Mouse (Mus musculus) neural tube, embryonic 13.5 days (tissue): ENCODE data around the gene Aqp7. TPM values are rescaled to one million over a fixed set of nuclear protein-coding genes. Genes with fewer than 3 reads are reported as not detected.
"Not testable (repeated sequence)": the region's sequence is repeated elsewhere in the genome, so short reads cannot be mapped to it uniquely, and the experiment has no call there.

Source experiments
- ATAC-seq: fragments of 200-750 bp; cut with Nextera tagmentation; 2 replicates; pipeline ENCODE4 v1.8.0; 2017; ENCODE audit warnings: low read depth, mild to moderate bottlenecking, moderate TSS enrichment, moderate library complexity
- H3K27ac ChIP-seq: fragments of 300-500 bp; sonication (generic); replicated peaks from 2 replicates; pipeline ENCODE4 v1.5.1; 2015; ENCODE audit warnings: moderate library complexity, mild to moderate bottlenecking, inconsistent platforms
- H3K27me3 ChIP-seq: fragments of 300-500 bp; sonication (generic); 2 replicates; pipeline ENCODE4 v1.6.1; 2015; ENCODE audit warnings: mild to moderate bottlenecking, inconsistent platforms
- H3K36me3 ChIP-seq: fragments of 300-500 bp; sonication (generic); 2 replicates; pipeline ENCODE4 v1.6.1; 2015; ENCODE audit warnings: mild to moderate bottlenecking, inconsistent platforms
- H3K4me1 ChIP-seq: fragments of 300-500 bp; sonication (generic); replicated peaks from 2 replicates; pipeline ENCODE4 v1.6.1; 2015; ENCODE audit warnings: inconsistent platforms
- H3K4me2 ChIP-seq: fragments of 300-500 bp; sonication (generic); 2 replicates; pipeline ENCODE4 v1.6.1; 2015; ENCODE audit warnings: inconsistent platforms, mild to moderate bottlenecking, moderate library complexity
- H3K4me3 ChIP-seq: fragments of 300-500 bp; sonication (generic); 2 replicates; pipeline ENCODE4 v1.5.1; 2015; ENCODE audit warnings: mild to moderate bottlenecking, inconsistent platforms
- H3K9ac ChIP-seq: fragments of 300-500 bp; sonication (generic); 2 replicates; pipeline ENCODE4 v1.6.1; 2015; ENCODE audit warnings: moderate library complexity, mild to moderate bottlenecking, inconsistent platforms
- H3K9me3 ChIP-seq: fragments of 300-500 bp; sonication (generic); 2 replicates; pipeline ENCODE4 v1.6.1; 2016; ENCODE audit warnings: inconsistent platforms
- WGBS: fragments of 180-500 bp; shearing (Covaris S2); methylation state at CpG from one replicate; pipeline ENCODE4 v1.1.7; 2015; 5-methylcytosine and 5-hydroxymethylcytosine counted together
- polyA plus RNA-seq: library from polyadenylated mRNA; unstranded; fragments of >200 nt; fragmentation: Nextera tagmentation; extraction: Ambion mirVana; gene quantifications from 2 replicates; pipeline ENCODE4 v1.2.1, GENCODE M21; 2015

Gene Aqp7
- polyA plus RNA-seq, 1 experiment from 2014 or later = not detected

DNA sequence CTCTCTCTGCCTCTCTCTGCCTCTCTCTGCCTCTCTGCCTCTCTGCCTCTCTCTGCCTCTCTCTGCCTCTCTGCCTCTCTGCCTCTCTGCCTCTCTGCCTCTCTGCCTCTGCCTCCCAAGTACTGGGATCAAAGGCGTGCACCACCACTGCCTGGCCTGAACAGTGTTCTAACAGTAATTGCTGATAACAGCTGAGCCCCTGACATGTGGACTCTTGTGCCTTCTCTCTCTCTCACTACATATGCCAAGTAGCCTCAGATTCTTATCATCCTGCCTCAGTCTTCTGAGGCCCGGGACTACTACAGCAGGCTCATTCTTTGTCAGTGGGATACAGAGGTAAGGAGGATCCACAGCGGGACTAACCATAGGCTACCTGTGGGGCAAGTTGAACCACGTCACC is 34.9 kb upstream of the Aqp7 start:
- H3K36me3 ChIP-seq, H3K27me3 ChIP-seq, H3K4me1 ChIP-seq, H3K9ac ChIP-seq, H3K9me3 ChIP-seq, H3K4me2 ChIP-seq, ATAC-seq, H3K4me3 ChIP-seq, H3K27ac ChIP-seq: not testable (repeated sequence)
- 72% methylated on average over 4 of the region's 4 CpGs for WGBS

DNA sequence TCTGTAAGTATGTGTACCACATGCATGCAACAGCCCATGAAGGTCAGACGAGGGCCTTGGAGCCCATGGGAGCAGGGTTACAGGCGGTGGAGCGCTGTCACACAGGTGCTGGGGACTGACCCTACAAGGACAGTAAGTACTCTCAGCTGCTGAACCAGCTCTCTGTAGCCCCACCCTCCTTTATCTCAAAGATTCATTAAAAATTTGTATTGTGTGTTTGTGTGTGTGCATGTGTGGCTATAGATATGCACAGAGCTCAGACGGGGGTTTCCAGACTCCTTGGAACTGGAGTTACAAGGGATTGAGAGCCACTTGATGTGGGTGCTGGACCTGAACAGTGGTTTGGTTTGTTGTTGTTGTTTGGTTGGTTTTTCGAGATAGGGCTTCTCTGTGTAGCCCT is 33.8 kb upstream of the Aqp7 start:
- Histone ChIP-seq H3K4me1 (no peaks in the 10 kb centered on the region), H3K9me3 (no peaks in the 10 kb centered on the region), H3K27ac (no peak overlapping the region), H3K4me2 (no peak overlapping the region), H3K9ac (no peak overlapping the region), H3K27me3 (no peaks in the 10 kb centered on the region), H3K4me3 (no peak overlapping the region), H3K36me3 (no peaks in the 10 kb centered on the region)
- 85% methylated on average over 5 of the region's 5 CpGs for WGBS
- ATAC-seq = no peak

DNA sequence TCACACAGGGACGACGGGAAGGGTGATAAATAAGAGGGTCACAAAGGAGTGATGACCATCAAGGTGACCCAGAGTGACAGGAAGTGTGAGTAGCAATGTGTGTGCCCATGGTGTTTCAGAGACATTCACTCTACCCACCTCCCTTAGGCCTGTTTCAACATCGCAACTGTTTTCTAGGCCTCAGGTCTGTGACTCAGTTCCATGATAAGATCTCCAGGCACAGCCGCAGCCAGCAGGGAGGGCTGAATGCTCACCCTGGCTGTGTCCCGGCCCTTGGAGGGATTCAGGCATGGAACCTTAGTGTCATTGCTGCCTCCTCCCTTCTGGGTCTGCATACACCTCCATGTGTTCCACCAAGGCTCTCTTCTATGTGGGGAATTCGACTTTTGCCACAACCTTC is 30.8 kb upstream of the Aqp7 start:
- Histone ChIP-seq H3K27ac (no peak overlapping the region), H3K27me3 (no peaks in the 10 kb centered on the region), H3K36me3 (no peaks in the 10 kb centered on the region), H3K4me1 (no peaks in the 10 kb centered on the region), H3K4me2 (no peak overlapping the region), H3K9ac (no peak overlapping the region), H3K4me3 (no peak overlapping the region), H3K9me3 (no peaks in the 10 kb centered on the region)
- no peak for ATAC-seq
- WGBS = 79% methylated on average over 6 of the region's 6 CpGs

DNA sequence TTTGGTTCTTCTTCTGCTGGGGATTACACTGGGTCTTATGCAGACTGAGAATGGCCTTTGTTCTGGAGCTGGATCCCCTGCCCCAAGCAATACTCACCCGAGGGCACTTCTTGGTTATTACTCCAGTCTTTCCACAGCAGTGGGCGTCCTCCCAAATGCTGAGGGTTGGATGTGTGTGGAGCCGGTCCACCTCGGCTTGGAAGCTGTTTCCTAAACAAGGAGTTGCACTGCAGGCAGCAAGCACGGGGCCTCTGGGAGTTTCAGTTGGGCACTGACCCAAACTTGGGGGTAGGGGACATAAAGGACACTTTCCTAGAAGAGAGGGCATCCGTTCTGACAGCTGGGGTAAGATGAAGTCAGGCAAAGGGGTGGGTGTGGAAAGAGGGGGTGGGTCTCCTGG is 26.5 kb upstream of the Aqp7 start:
- no peak for ATAC-seq
- H3K9ac ChIP-seq = no peak overlapping the region
- no peak overlapping the region for H3K4me2 ChIP-seq
- H3K4me1 ChIP-seq = no peaks in the 10 kb centered on the region
- no peaks in the 10 kb centered on the region for H3K36me3 ChIP-seq
- no peak overlapping the region for H3K27ac ChIP-seq
- no peaks in the 10 kb centered on the region for H3K27me3 ChIP-seq
- H3K4me3 ChIP-seq = no peak overlapping the region
- H3K9me3 ChIP-seq = no peaks in the 10 kb centered on the region
- WGBS = 75% methylated on average over 6 of the region's 6 CpGs

DNA sequence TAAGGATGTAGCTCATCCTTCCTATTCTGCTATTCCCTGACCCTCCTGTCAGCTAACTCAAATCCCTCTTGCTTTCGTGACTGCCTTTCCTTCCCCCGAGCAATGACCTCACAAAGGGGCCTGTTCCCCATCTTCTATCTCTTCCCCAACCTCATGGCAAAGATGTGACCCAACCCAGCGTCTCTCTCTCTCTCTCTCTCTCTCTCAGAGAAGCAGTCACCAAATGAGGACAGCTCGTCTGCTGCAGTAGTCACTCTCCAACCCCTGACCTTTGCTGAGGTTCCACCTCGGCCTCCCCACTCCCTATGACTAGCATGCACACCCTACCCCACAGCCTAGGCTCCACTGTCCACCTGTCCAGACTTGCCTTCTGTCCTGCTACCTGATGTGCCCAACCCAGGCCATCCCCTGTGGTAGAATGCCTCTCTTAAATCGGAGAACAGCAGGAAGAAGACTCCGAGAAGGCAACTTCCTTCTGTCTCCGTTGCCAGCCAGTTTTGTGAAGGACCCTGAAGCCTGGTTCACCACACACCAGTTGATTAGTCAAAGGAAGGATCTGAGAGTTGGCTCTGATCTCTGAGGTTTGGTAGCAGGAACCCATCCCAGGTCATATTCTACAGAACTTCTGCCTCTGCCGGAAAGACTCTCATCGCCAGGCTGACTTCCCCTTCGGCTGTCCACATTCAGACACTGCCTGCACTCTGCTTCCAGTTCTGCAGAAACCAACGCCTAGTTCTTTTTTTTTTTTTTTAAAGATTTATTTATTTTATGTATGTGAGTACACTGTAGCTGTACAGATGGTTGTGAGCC is 25.3 kb upstream of the Aqp7 start:
- Histone ChIP-seq H3K4me3 (no peak overlapping the region), H3K9ac (no peak overlapping the region), H3K27ac (no peak overlapping the region), H3K27me3 (no peaks in the 10 kb centered on the region), H3K4me1 (no peaks in the 10 kb centered on the region), H3K36me3 (no peaks in the 10 kb centered on the region), H3K9me3 (no peaks in the 10 kb centered on the region), H3K4me2 (no peak overlapping the region)
- ATAC-seq = no peak
- 80% methylated on average over 12 of the region's 12 CpGs for whole genome bisulfite sequencing

DNA sequence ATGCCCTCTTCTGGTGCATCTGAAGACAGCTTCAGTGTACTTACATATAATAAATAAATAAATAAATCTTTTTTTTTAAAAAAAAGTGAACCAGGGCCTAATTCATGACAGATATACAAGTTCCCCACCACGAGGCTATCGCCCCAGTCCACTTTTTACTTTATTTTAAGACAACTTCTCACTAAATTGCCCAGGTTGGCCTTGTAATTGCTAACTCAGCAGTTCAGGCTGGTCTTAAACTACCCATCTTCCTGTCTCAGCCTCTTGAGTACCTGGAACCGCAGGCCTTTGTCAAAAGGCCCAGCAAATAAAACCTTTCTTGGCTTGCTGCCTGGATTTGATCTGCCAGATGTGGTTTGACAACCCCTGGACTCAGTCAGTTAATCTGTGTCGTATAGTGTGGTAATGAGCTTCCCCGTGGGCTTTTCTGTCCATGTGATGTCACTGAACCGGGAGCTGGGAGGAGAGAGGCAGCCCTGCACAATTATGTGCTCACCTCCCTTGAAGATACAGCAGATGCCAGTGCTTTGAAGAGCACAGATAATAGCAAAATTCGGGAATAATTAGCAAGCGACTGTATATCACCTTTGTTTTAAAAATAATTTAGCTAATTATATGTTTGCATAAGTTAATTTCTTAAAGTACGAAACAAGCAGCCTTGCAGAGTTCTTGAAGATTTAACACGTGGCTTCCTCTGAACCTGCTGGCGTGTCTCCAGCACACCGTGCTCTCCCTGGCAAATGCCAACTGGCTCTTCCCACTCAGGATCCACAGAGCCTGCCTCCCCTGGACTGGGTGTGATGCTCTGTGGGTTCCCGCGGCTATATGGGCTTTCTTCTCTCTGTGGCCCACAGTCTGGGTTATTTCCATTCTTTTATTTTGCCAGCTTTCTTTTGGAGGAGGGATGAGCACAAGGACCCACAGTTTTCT is 23.8 kb upstream of the Aqp7 start:
- no peak overlapping the region for H3K9ac ChIP-seq
- 71% methylated on average over 14 of the region's 14 CpGs for WGBS
- no peak overlapping the region for H3K4me3 ChIP-seq
- ATAC-seq = no peak
- H3K36me3 ChIP-seq = no peaks in the 10 kb centered on the region
- no peaks in the 10 kb centered on the region for H3K27me3 ChIP-seq
- no peak overlapping the region for H3K27ac ChIP-seq
- H3K4me1 ChIP-seq = no peaks in the 10 kb centered on the region
- H3K9me3 ChIP-seq = no peaks in the 10 kb centered on the region
- no peak overlapping the region for H3K4me2 ChIP-seq

DNA sequence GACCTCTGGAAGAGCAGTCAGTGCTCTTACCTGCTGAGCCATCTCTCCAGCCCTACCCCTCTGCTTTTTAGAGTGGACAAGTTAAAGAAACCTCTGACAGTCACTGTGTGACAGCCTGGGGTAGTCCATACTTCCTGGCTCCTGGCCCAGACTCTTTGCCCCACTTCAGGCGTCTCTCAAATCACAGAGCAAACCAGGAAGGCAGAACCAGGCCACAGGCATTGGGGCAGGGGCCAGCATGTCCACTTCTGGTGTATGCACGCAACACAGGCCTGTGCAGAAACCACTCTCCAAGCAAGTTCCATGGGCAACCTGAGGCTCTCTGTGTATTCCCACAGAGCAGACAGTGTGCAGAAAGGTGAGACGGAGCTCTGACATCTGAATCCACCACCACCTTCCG is 17.3 kb upstream of the Aqp7 start:
- 89% methylated on average over 4 of the region's 4 CpGs for WGBS
- no peak overlapping the region for H3K4me3 ChIP-seq
- H3K9me3 ChIP-seq = no peaks in the 10 kb centered on the region
- no peaks in the 10 kb centered on the region for H3K36me3 ChIP-seq
- no peak for ATAC-seq
- H3K27ac ChIP-seq = no peak overlapping the region
- no peaks in the 10 kb centered on the region for H3K4me1 ChIP-seq
- no peaks in the 10 kb centered on the region for H3K27me3 ChIP-seq
- no peak overlapping the region for H3K4me2 ChIP-seq
- H3K9ac ChIP-seq = no peak overlapping the region

DNA sequence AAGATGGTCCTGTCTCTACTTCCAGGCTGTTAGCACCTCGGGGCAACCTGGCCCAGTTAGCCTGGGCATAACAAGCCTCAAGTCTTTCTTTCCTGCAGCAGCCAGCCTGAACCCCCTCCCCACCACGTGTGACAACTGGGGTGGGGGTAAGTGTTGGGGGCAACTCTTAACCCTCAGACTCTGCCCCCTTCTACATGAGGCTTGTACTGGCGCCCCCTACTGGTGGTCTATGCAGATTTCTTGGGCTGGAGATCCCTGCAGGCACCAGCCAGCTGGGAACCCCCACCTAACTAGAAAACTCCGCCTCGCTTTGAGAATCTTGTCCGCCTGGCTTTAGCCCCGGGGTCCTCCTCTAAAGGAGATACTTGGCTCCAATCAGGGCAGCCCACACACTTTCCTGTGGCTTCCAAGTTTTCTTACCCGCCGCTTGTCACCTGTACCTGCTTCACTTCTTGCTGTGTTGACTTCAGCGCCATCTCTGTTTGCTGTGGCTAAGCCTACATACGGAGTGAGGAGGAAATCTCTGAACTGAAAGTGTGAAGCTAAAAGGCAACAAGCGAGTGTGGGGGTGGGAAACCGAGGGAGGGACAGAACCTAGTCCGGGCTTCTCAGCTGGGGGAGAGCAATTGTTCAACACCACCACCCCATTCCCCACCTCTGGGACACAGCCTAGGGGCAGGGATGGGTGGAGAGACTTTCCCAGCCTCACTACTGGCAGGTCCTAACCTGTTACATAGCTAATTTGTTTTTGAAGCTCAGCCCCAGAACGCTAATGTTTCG is 16.1 kb upstream of the Aqp7 start:
- WGBS = 30% methylated on average over 16 of the region's 16 CpGs
- H3K9ac ChIP-seq = no peak overlapping the region
- no peaks in the 10 kb centered on the region for H3K9me3 ChIP-seq
- no peaks in the 10 kb centered on the region for H3K4me1 ChIP-seq
- no peak overlapping the region for H3K27ac ChIP-seq
- H3K27me3 ChIP-seq = no peaks in the 10 kb centered on the region
- no peak for ATAC-seq
- H3K36me3 ChIP-seq = no peaks in the 10 kb centered on the region
- no peak overlapping the region for H3K4me3 ChIP-seq
- H3K4me2 ChIP-seq = 0 out of 2 replicates have a peak overlapping the region, but pooled peaks have one; percentile 1

DNA sequence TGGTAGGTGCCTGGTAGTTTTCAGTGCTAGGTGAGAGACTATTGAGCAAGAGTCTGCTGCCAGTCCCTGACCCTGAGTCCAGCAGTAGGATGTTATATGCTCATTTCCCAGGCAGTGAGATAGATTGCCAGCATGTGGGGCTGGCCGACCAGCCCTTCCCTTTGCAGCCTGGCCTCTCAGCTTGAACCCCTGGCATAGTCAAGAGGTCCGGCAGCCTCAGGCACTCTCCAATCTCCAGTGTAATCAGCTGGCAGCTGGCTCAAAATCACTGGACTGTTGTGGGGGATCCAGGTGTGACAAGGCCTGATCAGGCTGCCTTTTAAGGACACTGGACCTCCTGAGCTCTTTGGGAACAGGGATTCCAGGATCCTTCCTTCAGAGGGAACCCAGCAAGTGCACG is 15.4 kb upstream of the Aqp7 start:
- WGBS = 56% methylated on average over 3 of the region's 3 CpGs
- no peak for ATAC-seq
- H3K4me1 ChIP-seq = no peaks in the 10 kb centered on the region
- H3K9ac ChIP-seq = no peak overlapping the region; the same call in 1 of the 2 replicates
- H3K4me2 ChIP-seq = no peak overlapping the region
- H3K9me3 ChIP-seq = no peaks in the 10 kb centered on the region
- H3K27me3 ChIP-seq = no peaks in the 10 kb centered on the region
- H3K27ac ChIP-seq = no peak overlapping the region
- H3K4me3 ChIP-seq = no peak overlapping the region
- H3K36me3 ChIP-seq = no peaks in the 10 kb centered on the region

DNA sequence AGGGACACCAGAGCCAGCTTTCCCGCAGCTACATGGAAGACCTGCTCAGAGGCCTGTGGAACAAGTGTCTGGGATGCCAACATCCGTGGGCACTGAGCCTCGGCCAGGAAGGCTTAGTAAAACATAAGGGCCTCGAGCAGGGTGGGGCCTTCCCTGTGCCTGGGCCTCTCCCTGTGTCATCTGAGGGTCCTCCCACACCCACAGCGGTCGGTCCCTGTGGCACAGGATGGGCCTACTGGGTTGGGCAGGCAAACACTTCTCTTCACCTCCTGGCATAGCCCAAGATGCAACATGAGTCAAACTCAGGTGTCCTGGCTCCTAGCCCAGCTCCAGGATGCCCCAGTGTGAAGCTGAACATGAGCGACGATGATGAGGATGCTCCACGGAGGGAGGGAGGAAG is 9.4 kb upstream of the Aqp7 start:
- H3K9ac ChIP-seq = no peak overlapping the region
- H3K4me3 ChIP-seq = no peak overlapping the region
- ATAC-seq = no peak
- no peaks in the 10 kb centered on the region for H3K27me3 ChIP-seq
- H3K4me2 ChIP-seq = no peak overlapping the region
- H3K27ac ChIP-seq = no peak overlapping the region
- 77% methylated on average over 9 of the region's 9 CpGs for WGBS
- no peaks in the 10 kb centered on the region for H3K9me3 ChIP-seq
- H3K36me3 ChIP-seq = no peaks in the 10 kb centered on the region
- H3K4me1 ChIP-seq = no peaks in the 10 kb centered on the region

DNA sequence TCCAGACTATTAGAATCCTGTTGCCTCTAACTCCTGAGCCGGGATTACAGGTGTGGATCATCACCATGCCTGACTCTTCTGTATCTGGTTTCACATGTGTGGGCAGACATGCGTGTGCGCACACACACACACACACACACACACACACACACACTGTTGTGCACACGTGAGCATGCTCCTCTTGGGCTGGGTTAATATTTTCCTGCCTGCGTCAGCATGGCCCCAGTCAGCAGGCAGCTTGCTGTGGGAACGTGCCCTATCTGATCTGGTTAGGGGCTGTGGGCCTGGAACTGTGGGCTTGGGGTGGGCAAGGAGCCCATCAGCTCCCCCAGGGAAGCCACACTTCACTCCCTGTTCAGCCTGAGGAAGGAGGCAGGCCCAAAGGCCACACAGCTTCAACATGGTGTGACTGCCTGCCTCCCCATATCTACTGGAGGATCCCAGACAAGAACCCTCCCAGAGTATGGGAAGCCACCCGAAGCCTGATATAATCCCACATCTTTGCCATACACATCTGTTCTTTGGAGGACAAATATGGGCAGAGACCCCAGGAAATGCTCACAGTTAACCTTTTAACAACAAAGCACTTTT is 8.9 kb upstream of the Aqp7 start:
- Histone ChIP-seq H3K9me3 (no peaks in the 10 kb centered on the region), H3K27me3 (no peaks in the 10 kb centered on the region), H3K36me3 (no peaks in the 10 kb centered on the region), H3K4me1 (no peaks in the 10 kb centered on the region), H3K27ac (no peak overlapping the region), H3K4me2 (no peak overlapping the region), H3K9ac (peak overlapping the region; percentile 1; the same call in 1 of the 2 replicates), H3K4me3 (no peak overlapping the region)
- ATAC-seq = no peak
- WGBS = 69% methylated on average over 7 of the region's 7 CpGs
